Mouse (Mus musculus) midbrain, embryonic 15.5 days (tissue): ENCODE measurements around the gene Pts. TPM values are rescaled to one million over a fixed set of nuclear protein-coding genes. Genes with fewer than 3 reads are reported as not detected.

Experiments used
- ATAC-seq: fragments of 200-750 bp; cut with Nextera tagmentation; replicated peaks from 2 replicates; pipeline ENCODE4 v1.8.0; 2017; ENCODE audit warnings: moderate TSS enrichment
- H3K27ac ChIP-seq: fragments of 300-500 bp; sonication (generic); 2 replicates; pipeline ENCODE4 v1.5.1; 2015; ENCODE audit warnings: mild to moderate bottlenecking, inconsistent platforms
- H3K27me3 ChIP-seq: fragments of 300-500 bp; sonication (generic); replicated peaks from 2 replicates; pipeline ENCODE4 v1.6.1; 2015; ENCODE audit warnings: inconsistent platforms
- H3K36me3 ChIP-seq: fragments of 300-500 bp; sonication (generic); replicated peaks from 2 replicates; pipeline ENCODE4 v1.6.1; 2015; ENCODE audit warnings: inconsistent platforms
- H3K4me1 ChIP-seq: fragments of 300-500 bp; sonication (generic); 2 replicates; pipeline ENCODE4 v1.6.1; 2015; ENCODE audit warnings: inconsistent platforms
- H3K4me2 ChIP-seq: fragments of 300-500 bp; sonication (generic); 2 replicates; pipeline ENCODE4 v1.6.1; 2015; ENCODE audit warnings: inconsistent platforms, mild to moderate bottlenecking, moderate library complexity
- H3K4me3 ChIP-seq: fragments of 300-500 bp; sonication (generic); 2 replicates; pipeline ENCODE4 v1.5.1; 2015; ENCODE audit warnings: mild to moderate bottlenecking, inconsistent platforms
- H3K9ac ChIP-seq: fragments of 300-500 bp; sonication (generic); 2 replicates; pipeline ENCODE4 v1.6.1; 2015; ENCODE audit warnings: mild to moderate bottlenecking, inconsistent platforms
- H3K9me3 ChIP-seq: fragments of 300-500 bp; sonication (generic); 2 replicates; pipeline ENCODE4 v1.6.1; 2016; ENCODE audit warnings: inconsistent platforms
- WGBS: fragments of 180-500 bp; shearing (Covaris S2); methylation state at CpG from one replicate; pipeline ENCODE4 v1.1.7; 2015; ENCODE audit warnings: mixed read lengths; 5-methylcytosine and 5-hydroxymethylcytosine counted together
- polyA plus RNA-seq: library from polyadenylated mRNA; unstranded; fragments of >200 nt; fragmentation: Nextera tagmentation; extraction: Ambion mirVana; gene quantifications from 2 replicates; pipeline ENCODE4 v1.2.1, GENCODE M21; 2015

Gene Pts
- polyA plus RNA-seq, 1 experiment from 2014 or later, result 111 TPM

GRCm38 (mm10) chr9:50497536-50497935, 31.0 kb downstream of the Pts start:
- Histone ChIP-seq H3K27ac (no peak overlapping the region), H3K9ac (no peak overlapping the region), H3K27me3 (no peaks in the 10 kb centered on the region), H3K4me1 (peaks cover 14% of the 10 kb centered on the region), H3K36me3 (no peaks in the 10 kb centered on the region), H3K9me3 (no peaks in the 10 kb centered on the region), H3K4me3 (no peak overlapping the region), H3K4me2 (no peak overlapping the region)
- 85% methylated on average over 2 of the region's 2 CpGs for WGBS
- ATAC-seq, result no peak

- Histone ChIP-seq H3K9me3 (no peaks in the 10 kb centered on the region), H3K9ac (no peak overlapping the region), H3K27me3 (no peaks in the 10 kb centered on the region), H3K27ac (no peak overlapping the region), H3K4me1 (peaks cover 14% of the 10 kb centered on the region), H3K4me3 (no peak overlapping the region), H3K4me2 (no peak overlapping the region), H3K36me3 (no peaks in the 10 kb centered on the region)
- ATAC-seq, result no peak
- WGBS, result 85% methylated on average over 6 of the region's 6 CpGs
Observed at GRCm38 (mm10) chr9:50497076-50497475, 31.4 kb downstream of the Pts start.

- no peak overlapping the region for H3K4me2 ChIP-seq
- H3K4me3 ChIP-seq, result no peak overlapping the region
- 24% methylated on average over 6 of the region's 6 CpGs for WGBS
- H3K4me1 ChIP-seq, result peaks cover 14% of the 10 kb centered on the region
- no peak overlapping the region for H3K9ac ChIP-seq
- no peak overlapping the region for H3K27ac ChIP-seq
- no peaks in the 10 kb centered on the region for H3K27me3 ChIP-seq
- H3K36me3 ChIP-seq, result no peaks in the 10 kb centered on the region
- ATAC-seq, result no peak
- H3K9me3 ChIP-seq, result no peaks in the 10 kb centered on the region
Observed at GRCm38 (mm10) chr9:50496546-50496945, 32.0 kb downstream of the Pts start.

GRCm38 (mm10) chr9:50496151-50496505, 32.4 kb downstream of the Pts start:
- Histone ChIP-seq H3K9ac (no peak overlapping the region), H3K4me3 (no peak overlapping the region), H3K36me3 (no peaks in the 10 kb centered on the region), H3K27me3 (no peaks in the 10 kb centered on the region), H3K4me1 (peaks cover 14% of the 10 kb centered on the region), H3K27ac (no peak overlapping the region; the same call in 1 of the 2 replicates), H3K9me3 (no peaks in the 10 kb centered on the region), H3K4me2 (no peak overlapping the region)
- ATAC-seq, result no peak
- WGBS, result 14% methylated on average over 6 of the region's 6 CpGs

- Histone ChIP-seq H3K27me3 (no peaks in the 10 kb centered on the region), H3K4me3 (no peak overlapping the region), H3K4me1 (peaks cover 14% of the 10 kb centered on the region), H3K9me3 (no peaks in the 10 kb centered on the region), H3K9ac (no peak overlapping the region), H3K27ac (no peak overlapping the region; the same call in 1 of the 2 replicates), H3K36me3 (no peaks in the 10 kb centered on the region), H3K4me2 (no peak overlapping the region)
- 63% methylated on average over 10 of the region's 10 CpGs for WGBS
- 0 out of 2 replicates have a peak, but pooled peaks have one; percentile 11 for ATAC-seq
Observed at GRCm38 (mm10) chr9:50495405-50496150, 32.9 kb downstream of the Pts start.

- Histone ChIP-seq H3K4me1 (peaks cover 14% of the 10 kb centered on the region), H3K36me3 (no peaks in the 10 kb centered on the region), H3K9me3 (no peaks in the 10 kb centered on the region), H3K27me3 (no peaks in the 10 kb centered on the region), H3K4me3 (no peak within 1 kb of the TSS), H3K4me2 (no peak within 1 kb of the TSS), H3K27ac (no peak within 1 kb of the TSS), H3K9ac (no peak within 1 kb of the TSS)
- 92% methylated on average over 6 of the region's 6 CpGs for WGBS
- no peak for ATAC-seq
Observed at GRCm38 (mm10) chr9:50494311-50494710, 34.2 kb downstream of the Pts start, which contains the start of gene Plet1. TSS of gene Plet1 (plus strand) at chr9:50494525.

GRCm38 (mm10) chr9:50493777-50494176, 34.7 kb downstream of the Pts start:
- H3K9ac ChIP-seq, result no peak overlapping the region
- no peak overlapping the region for H3K27ac ChIP-seq
- H3K9me3 ChIP-seq, result no peaks in the 10 kb centered on the region
- peaks cover 14% of the 10 kb centered on the region for H3K4me1 ChIP-seq
- H3K27me3 ChIP-seq, result no peaks in the 10 kb centered on the region
- ATAC-seq, result no peak
- H3K4me3 ChIP-seq, result no peak overlapping the region
- H3K4me2 ChIP-seq, result no peak overlapping the region
- no peaks in the 10 kb centered on the region for H3K36me3 ChIP-seq
- WGBS, result 69% methylated on average over 2 of the region's 2 CpGs

GRCm38 (mm10) chr9:50491531-50492045, 36.9 kb downstream of the Pts start:
- Histone ChIP-seq H3K27me3 (no peaks in the 10 kb centered on the region; the same call in 1 of the 2 replicates), H3K4me2 (no peak overlapping the region), H3K36me3 (no peaks in the 10 kb centered on the region), H3K27ac (no peak overlapping the region), H3K4me3 (no peak overlapping the region), H3K9me3 (no peaks in the 10 kb centered on the region), H3K4me1 (peaks cover 9% of the 10 kb centered on the region; the same call in 1 of the 2 replicates), H3K9ac (no peak overlapping the region)
- WGBS, result 91% methylated on average over 2 of the region's 2 CpGs
- ATAC-seq, result no peak

- Histone ChIP-seq H3K27me3 (no peaks in the 10 kb centered on the region; the same call in 1 of the 2 replicates), H3K4me3 (no peak overlapping the region), H3K27ac (no peak overlapping the region), H3K4me1 (peaks cover 2% of the 10 kb centered on the region; the same call in 1 of the 2 replicates), H3K36me3 (no peaks in the 10 kb centered on the region), H3K9ac (no peak overlapping the region), H3K4me2 (no peak overlapping the region), H3K9me3 (no peaks in the 10 kb centered on the region)
- ATAC-seq, result no peak
Observed at GRCm38 (mm10) chr9:50490836-50491235, 37.7 kb downstream of the Pts start.

GRCm38 (mm10) chr9:50485521-50485920, 43.0 kb downstream of the Pts start:
- ATAC-seq, result no peak
- no peak overlapping the region for H3K4me3 ChIP-seq

GRCm38 (mm10) chr9:50482743-50483142, 45.8 kb downstream of the Pts start:
- H3K27ac ChIP-seq, result no peak overlapping the region
- 89% methylated on average over 8 of the region's 8 CpGs for WGBS

More at GRCm38 (mm10) chr9:50485521-50485920, 43.0 kb downstream of the Pts start:
- WGBS, result 7% methylated on average over 10 of the region's 10 CpGs
- Histone ChIP-seq H3K27me3 (no peaks in the 10 kb centered on the region; the same call in 1 of the 2 replicates), H3K36me3 (no peaks in the 10 kb centered on the region), H3K9ac (no peak overlapping the region), H3K4me2 (peak overlapping the region; percentile 34), H3K27ac (no peak overlapping the region), H3K9me3 (no peaks in the 10 kb centered on the region), H3K4me1 (peaks cover 6% of the 10 kb centered on the region)

GRCm38 (mm10) chr9:50479476-50479875, 49.0 kb downstream of the Pts start:
- no peak overlapping the region for H3K4me2 ChIP-seq
- 0 out of 2 replicates have a peak, but pooled peaks cover 2% of the 10 kb centered on the region for H3K27me3 ChIP-seq
- ATAC-seq, result no peak
- 30% methylated on average over 8 of the region's 8 CpGs for WGBS
- H3K27ac ChIP-seq, result no peak overlapping the region
- no peak overlapping the region for H3K9ac ChIP-seq
- no peaks in the 10 kb centered on the region for H3K36me3 ChIP-seq
- H3K4me3 ChIP-seq, result no peak overlapping the region
- H3K9me3 ChIP-seq, result no peaks in the 10 kb centered on the region
- no peaks in the 10 kb centered on the region for H3K4me1 ChIP-seq

More at GRCm38 (mm10) chr9:50482743-50483142, 45.8 kb downstream of the Pts start:
- H3K36me3 ChIP-seq, result no peaks in the 10 kb centered on the region
- no peak overlapping the region for H3K4me2 ChIP-seq
- peaks cover 6% of the 10 kb centered on the region for H3K4me1 ChIP-seq
- no peak overlapping the region for H3K9ac ChIP-seq
- H3K4me3 ChIP-seq, result no peak overlapping the region
- no peaks in the 10 kb centered on the region for H3K9me3 ChIP-seq
- ATAC-seq, result no peak
- no peaks in the 10 kb centered on the region; the same call in 1 of the 2 replicates for H3K27me3 ChIP-seq

- H3K4me1 ChIP-seq, result no peaks in the 10 kb centered on the region
- no peaks in the 10 kb centered on the region for H3K9me3 ChIP-seq
- no peak overlapping the region for H3K4me2 ChIP-seq
- no peak overlapping the region for H3K4me3 ChIP-seq
- H3K27ac ChIP-seq, result no peak overlapping the region
- H3K36me3 ChIP-seq, result no peaks in the 10 kb centered on the region
- H3K9ac ChIP-seq, result no peak overlapping the region
- WGBS, result 12% methylated on average over 5 of the region's 5 CpGs
- no peak for ATAC-seq
- H3K27me3 ChIP-seq, result 0 out of 2 replicates have a peak, but pooled peaks cover 2% of the 10 kb centered on the region
Observed at GRCm38 (mm10) chr9:50478826-50479225, 49.7 kb downstream of the Pts start.
